Mouse (Mus musculus) megakaryocyte, embryonic 14.5 days (primary cell): Measurements from ENCODE around the gene Slc26a11.

Source experiments
- FLI1 ChIP-seq: IDR thresholded peaks from 2 replicates; pipeline ENCODE4 v1.6.1; 2012; ENCODE audit warnings: low read length, inconsistent platforms, mixed read lengths
- GATA1 ChIP-seq: IDR thresholded peaks from 3 replicates; pipeline ENCODE4 v1.6.1; 2012; ENCODE audit warnings: mixed read lengths, low read length, inconsistent platforms, borderline replicate concordance

GRCm38 (mm10) chr11:119427986-119428385 lies 72.6 kb downstream of the Slc26a11 start:
- TF ChIP-seq GATA1 (no peak), FLI1 (no peak)
